8 mouse cellular contexts compared by ENCODE assay signal in genomic region chr5:30886731-30887130, GRCm38 (mm10). TPM values are rescaled to one million over a fixed set of nuclear protein-coding genes. Genes with fewer than 3 reads are reported as not detected.
DNase-seq lines count a peak whose midpoint lies in the region; ATAC-seq and TF ChIP-seq lines count a peak whose summit lies in the region.

No protein-coding gene starts in this region.

- peaks cover 22% of the 10 kb centered on the region for H3K4me1 ChIP-seq in heart, embryonic 15.5 days (replicated peaks)
- peaks cover 39% of the 10 kb centered on the region for H3K4me1 ChIP-seq in G1E (ENCODE audit: insufficient read depth, low read depth, low read length)
- peaks cover 25% of the 10 kb centered on the region for H3K4me1 ChIP-seq in hindbrain, embryonic 10.5 days (replicated peaks)
- H3K4me1 ChIP-seq in midbrain, embryonic 10.5 days = peaks cover 30% of the 10 kb centered on the region

- no peak for TF ChIP-seq CTCF in G1E (IDR thresholded peaks at IDR 0.05; ENCODE audit: low read depth, low read length)

- intact Hi-C loops in heart, postnatal 10 days (cut with DNase I) = no loop called here

- H3K4me3 ChIP-seq in heart, embryonic 15.5 days = peak overlapping the region; percentile 89
- peak overlapping the region; percentile 85 for H3K4me3 ChIP-seq in G1E (ENCODE audit: low read depth, low read length)
- H3K4me3 ChIP-seq in hindbrain, embryonic 10.5 days = peak overlapping the region; percentile 86
- peak overlapping the region; percentile 73 for H3K4me3 ChIP-seq in midbrain, embryonic 10.5 days

- H3K4me2 ChIP-seq in heart, embryonic 15.5 days = peak overlapping the region; percentile 87

- WGBS in heart, embryonic 15.5 days = 44% methylated on average over 5 of the region's 5 CpGs
- 36% methylated on average over 5 of the region's 5 CpGs for WGBS in hindbrain, embryonic 10.5 days
- WGBS in midbrain, embryonic 10.5 days = 42% methylated on average over 5 of the region's 5 CpGs

- H3K36me3 ChIP-seq in heart, embryonic 15.5 days = peaks cover 7% of the 10 kb centered on the region; the same call in 1 of the 2 replicates
- peaks cover 18% of the 10 kb centered on the region for H3K36me3 ChIP-seq in G1E (replicated peaks)
- peaks cover 15% of the 10 kb centered on the region for H3K36me3 ChIP-seq in hindbrain, embryonic 10.5 days
- peaks cover 15% of the 10 kb centered on the region for H3K36me3 ChIP-seq in midbrain, embryonic 10.5 days

- peak overlapping the region; percentile 76 for H3K9ac ChIP-seq in heart, embryonic 15.5 days

- no peaks in the 10 kb centered on the region for H3K9me3 ChIP-seq in heart, embryonic 15.5 days (replicated peaks)
- no peaks in the 10 kb centered on the region for H3K9me3 ChIP-seq in G1E (replicated peaks)
- no peaks in the 10 kb centered on the region for H3K9me3 ChIP-seq in hindbrain, embryonic 10.5 days
- no peaks in the 10 kb centered on the region for H3K9me3 ChIP-seq in midbrain, embryonic 10.5 days (replicated peaks)

- ATAC-seq in heart, embryonic 15.5 days (replicated peaks; ENCODE audit: insufficient number of reproducible peaks, insufficient read depth, low FRiP score, low read depth) = no peak
- no peak for ATAC-seq in G1E (ENCODE audit: extremely low read depth, insufficient number of reproducible peaks, low FRiP score, poor library complexity, severe bottlenecking)

- DNase-seq in heart, postnatal 10 days = no peak
- no peak for DNase-seq in G1E (ENCODE audit: low spot score)
- no peak for DNase-seq in hindbrain, embryonic 10.5 days (ENCODE audit: low spot score)
- no peak for DNase-seq in midbrain, embryonic 10.5 days (ENCODE audit: low spot score)
- no peak for DNase-seq in layer of hippocampus, adult 9-10 months (ENCODE audit: low spot score)
- no peak for DNase-seq in layer of hippocampus, adult 9-11 months
- no peak for DNase-seq in urinary bladder, adult 2 months (ENCODE audit: low spot score)

- no peaks in the 10 kb centered on the region for H3K27me3 ChIP-seq in heart, embryonic 15.5 days
- H3K27me3 ChIP-seq in G1E (ENCODE audit: insufficient read depth, low read length) = no peaks in the 10 kb centered on the region
- H3K27me3 ChIP-seq in hindbrain, embryonic 10.5 days (ENCODE audit: insufficient read depth, poor library complexity, severe bottlenecking) = no peaks in the 10 kb centered on the region
- H3K27me3 ChIP-seq in midbrain, embryonic 10.5 days (ENCODE audit: low read depth, poor library complexity, severe bottlenecking) = no peaks in the 10 kb centered on the region

- H3K27ac ChIP-seq in heart, embryonic 15.5 days = peak overlapping the region; percentile 96
- H3K27ac ChIP-seq in hindbrain, embryonic 10.5 days = peak overlapping the region; percentile 99
- H3K27ac ChIP-seq in midbrain, embryonic 10.5 days (replicated peaks) = peak overlapping the region; percentile 94

RNA-seq across cellular contexts. Expression of gene Agbl5, which starts 1.8 kb away (rescaled TPM):
- 8.9 and 11.9 TPM in 2 replicates for polyA plus RNA-seq in heart, embryonic 15.5 days (2015; fragmentation: Nextera tagmentation; extraction: Ambion mirVana)
- total RNA-seq in heart, postnatal 10 days (2021) = 1 to 10 TPM; 9.4 to 9.7 TPM
- total RNA-seq in G1E (2014; fragmentation: Nextera tagmentation) = 31.2 and 48.5 TPM in 2 replicates
- total RNA-seq in G1E (2017) = 9.9 and 13.0 TPM in 2 replicates
- 65.8 and 85.9 TPM in 2 replicates for polyA plus RNA-seq in G1E (2012)
- polyA plus RNA-seq in hindbrain, embryonic 10.5 days (2016; fragmentation: Nextera tagmentation; extraction: Ambion mirVana) = 18.4 and 24.2 TPM in 2 replicates
- polyA plus RNA-seq in midbrain, embryonic 10.5 days (2016; fragmentation: Nextera tagmentation; extraction: Ambion mirVana) = 17.4 and 20.1 TPM in 2 replicates
- 16.5 and 16.6 TPM in 2 replicates for polyA plus RNA-seq in urinary bladder, adult 2 months (2012; rRNA removed)

RNA-seq across cellular contexts. Expression of gene Tmem214, which starts 18.9 kb away (rescaled TPM):
- 57.5 and 67.2 TPM in 2 replicates for polyA plus RNA-seq in heart, embryonic 15.5 days (2015; fragmentation: Nextera tagmentation; extraction: Ambion mirVana)
- total RNA-seq in heart, postnatal 10 days (2021) = 10 to 100 TPM; 48.9 TPM
- total RNA-seq in G1E (2014; fragmentation: Nextera tagmentation) (17.9 and 36.0 TPM in 2 replicates), G1E (2017) (19.2 and 19.6 TPM in 2 replicates)
- polyA plus RNA-seq in G1E (2012) = 21.5 and 26.7 TPM in 2 replicates
- polyA plus RNA-seq in hindbrain, embryonic 10.5 days (2016; fragmentation: Nextera tagmentation; extraction: Ambion mirVana) = 64.0 and 67.6 TPM in 2 replicates
- polyA plus RNA-seq in midbrain, embryonic 10.5 days (2016; fragmentation: Nextera tagmentation; extraction: Ambion mirVana) = 63.3 and 63.6 TPM in 2 replicates
- 52.8 and 60.7 TPM in 2 replicates for polyA plus RNA-seq in urinary bladder, adult 2 months (2012; rRNA removed)

RNA-seq across cellular contexts. Expression of gene Ost4, which starts 20.9 kb away (rescaled TPM):
- 372 and 381 TPM in 2 replicates for polyA plus RNA-seq in heart, embryonic 15.5 days (2015; fragmentation: Nextera tagmentation; extraction: Ambion mirVana)
- 100 to 1,000 TPM; 162 to 178 TPM for total RNA-seq in heart, postnatal 10 days (2021)
- total RNA-seq in G1E (2014; fragmentation: Nextera tagmentation) (309 and 472 TPM in 2 replicates), G1E (2017) (346 and 348 TPM in 2 replicates)
- 70.6 and 80.1 TPM in 2 replicates for polyA plus RNA-seq in G1E (2012)
- polyA plus RNA-seq in hindbrain, embryonic 10.5 days (2016; fragmentation: Nextera tagmentation; extraction: Ambion mirVana) = 405 and 407 TPM in 2 replicates
- 380 and 415 TPM in 2 replicates for polyA plus RNA-seq in midbrain, embryonic 10.5 days (2016; fragmentation: Nextera tagmentation; extraction: Ambion mirVana)
- 268 and 335 TPM in 2 replicates for polyA plus RNA-seq in urinary bladder, adult 2 months (2012; rRNA removed)

RNA-seq across cellular contexts. Expression of gene Emilin1, which starts 26.5 kb away (rescaled TPM):
- polyA plus RNA-seq in heart, embryonic 15.5 days (2015; fragmentation: Nextera tagmentation; extraction: Ambion mirVana) = 125 and 179 TPM in 2 replicates
- 10 to 100 TPM; 68.4 to 76.3 TPM for total RNA-seq in heart, postnatal 10 days (2021)
- total RNA-seq in G1E (2014; fragmentation: Nextera tagmentation) = 0.38 TPM in 1 of 2 replicates, not detected in the other
- 1.0 and 2.6 TPM in 2 replicates for total RNA-seq in G1E (2017)
- 1.2 and 1.3 TPM in 2 replicates for polyA plus RNA-seq in G1E (2012)
- polyA plus RNA-seq in hindbrain, embryonic 10.5 days (2016; fragmentation: Nextera tagmentation; extraction: Ambion mirVana) = 85.1 and 87.4 TPM in 2 replicates
- polyA plus RNA-seq in midbrain, embryonic 10.5 days (2016; fragmentation: Nextera tagmentation; extraction: Ambion mirVana) = 61.8 and 67.4 TPM in 2 replicates
- 59.2 and 104 TPM in 2 replicates for polyA plus RNA-seq in urinary bladder, adult 2 months (2012; rRNA removed)

RNA-seq across cellular contexts. Expression of gene Khk, which starts 34.5 kb away (rescaled TPM):
- polyA plus RNA-seq in heart, embryonic 15.5 days (2015; fragmentation: Nextera tagmentation; extraction: Ambion mirVana) = 12.4 and 13.9 TPM in 2 replicates
- 10 to 100 TPM in 1 of 2 experiments, 1 to 10 TPM in 1; 9.5 to 12.7 TPM for total RNA-seq in heart, postnatal 10 days (2021)
- total RNA-seq in G1E (2014; fragmentation: Nextera tagmentation) (22.7 and 29.8 TPM in 2 replicates), G1E (2017) (43.4 TPM in 2 replicates)
- polyA plus RNA-seq in G1E (2012) = 17.3 and 20.2 TPM in 2 replicates
- 7.2 and 8.0 TPM in 2 replicates for polyA plus RNA-seq in hindbrain, embryonic 10.5 days (2016; fragmentation: Nextera tagmentation; extraction: Ambion mirVana)
- polyA plus RNA-seq in midbrain, embryonic 10.5 days (2016; fragmentation: Nextera tagmentation; extraction: Ambion mirVana) = 7.5 and 9.7 TPM in 2 replicates
- polyA plus RNA-seq in urinary bladder, adult 2 months (2012; rRNA removed) = 38.4 and 38.9 TPM in 2 replicates
